Mouse (Mus musculus) cerebellum, adult 2 months (tissue): ENCODE data around the gene Tmem132b.

Experiments
- CTCF ChIP-seq: fragments of 200-500 bp; IDR thresholded peaks from 2 replicates; pipeline ENCODE4 v1.5.1; 2011; ENCODE audit warnings: low read depth, mild to moderate bottlenecking, control low read depth, low read length, moderate library complexity, borderline replicate concordance; ENCODE audit not compliant: insufficient read depth
- POLR2A ChIP-seq: fragments of 200-500 bp; IDR thresholded peaks from 2 replicates; pipeline ENCODE4 v1.6.1; 2011; ENCODE audit warnings: low read length, control low read depth, borderline replicate concordance; ENCODE audit not compliant: insufficient read depth

DNA sequence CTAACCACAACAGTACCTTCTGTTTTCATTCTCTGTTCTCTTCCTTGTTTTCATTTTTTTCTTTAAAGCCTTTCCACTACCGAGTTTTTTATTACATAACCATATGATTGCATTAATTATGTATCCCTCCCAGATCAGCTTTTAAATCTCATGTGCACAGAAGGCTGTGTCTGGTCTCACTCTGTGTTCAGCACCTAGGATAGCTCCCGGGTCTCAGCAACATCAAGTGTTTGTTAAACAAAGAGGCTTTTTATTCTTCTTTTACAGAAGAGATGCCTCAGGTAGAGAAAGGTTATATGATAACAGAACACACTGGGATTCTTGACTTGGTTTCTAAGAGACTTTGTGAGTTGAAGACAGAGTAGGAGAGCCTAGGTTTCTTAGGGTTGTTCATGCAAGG, 241.2 kb downstream of the Tmem132b start:
- TF ChIP-seq CTCF (no peak), POLR2A (no peak)
